Comparison of ENCODE assay signal across 38 mouse cellular contexts in genomic region chr3:60111135-60111710, GRCm38 (mm10). TPM values are rescaled to one million over a fixed set of nuclear protein-coding genes. Genes with fewer than 3 reads are reported as not detected.
DNase-seq lines count a peak whose midpoint lies in the region; ATAC-seq lines count a peak whose summit lies in the region.
"Had no signal": no experiment of that assay in that cellular context is flagged by ENCODE, and none has a peak within 500 bp of the region (broad histone marks: within the 10 kb centered on the region; RNA-seq: fewer than 3 reads in every experiment).

No protein-coding gene starts in this region.

- H3K9me3 ChIP-seq in intestine, embryonic 16.5 days (ENCODE audit: control insufficient read depth, low read length) = no peaks in the 10 kb centered on the region
- H3K9me3 ChIP-seq in intestine, embryonic 15.5 days = no peaks in the 10 kb centered on the region
- H3K9me3 ChIP-seq: embryonic facial prominence, embryonic 12.5 days; forebrain, embryonic 10.5 days; forebrain, embryonic 15.5 days; G1E; hindbrain, embryonic 13.5 days; limb, embryonic 12.5 days; megakaryocyte, embryonic 14.5 days; midbrain, embryonic 13.5 days had no signal

- DNase-seq in adrenal gland, postnatal 36 days = peak; percentile 30 to 41
- DNase-seq in naive thymus-derived CD4-positive, alpha-beta T cell, adult 2 months (ENCODE audit: low read depth) = peak; percentile 4
- DNase-seq in left cerebral cortex, postnatal 10 days (ENCODE audit: extremely low spot score in 1 of 2, low spot score in 2 of 2) = no peak
- DNase-seq in B cell, adult 2 months = no peak
- DNase-seq: cerebellum, adult 9-10 months; cerebellum, postnatal 36 days; embryo, embryonic 11 days; gastrocnemius, adult 2 months; gastrocnemius, postnatal 36 days; heart, adult 18-20 months; heart, postnatal 36 days; kidney, adult 2 months; kidney, postnatal 14 days; layer of hippocampus, adult 9-11 months; liver, postnatal 0 days; lung, postnatal 36 days; right cerebral cortex, postnatal 25 days; spleen, adult 18-20 months; thymus, postnatal 14 days had no signal

- 0 out of 2 replicates have a peak, but pooled peaks have one; percentile 17 for ATAC-seq in intestine, embryonic 16.5 days
- no peak for ATAC-seq in intestine, embryonic 15.5 days
- ATAC-seq in activated CD4-positive, CD25-positive, alpha-beta regulatory T cell, adult 4 months = peak; percentile 54
- ATAC-seq: inflammation-experienced regulatory T-cells, adult 6 months; liver, embryonic 12.5 days; liver, postnatal 0 days; midbrain, embryonic 13.5 days had no signal

- H3K27me3 ChIP-seq in intestine, embryonic 16.5 days (replicated peaks; ENCODE audit: control insufficient read depth, insufficient read depth, low read length) = no peaks in the 10 kb centered on the region
- no peaks in the 10 kb centered on the region for H3K27me3 ChIP-seq in intestine, embryonic 15.5 days (replicated peaks)
- H3K27me3 ChIP-seq: embryonic facial prominence, embryonic 12.5 days; forebrain, embryonic 15.5 days; hindbrain, embryonic 13.5 days; limb, embryonic 12.5 days; liver, embryonic 12.5 days; megakaryocyte, embryonic 14.5 days; midbrain, embryonic 13.5 days had no signal

- no peak overlapping the region for H3K27ac ChIP-seq in intestine, embryonic 16.5 days (ENCODE audit: low read length)
- H3K27ac ChIP-seq in intestine, embryonic 15.5 days = no peak overlapping the region
- H3K27ac ChIP-seq: embryonic facial prominence, embryonic 12.5 days; forebrain, embryonic 10.5 days; forebrain, embryonic 15.5 days; gastrocnemius, adult 2 months; hindbrain, embryonic 13.5 days; limb, embryonic 12.5 days; liver, embryonic 12.5 days; midbrain, embryonic 13.5 days had no signal

- no peak overlapping the region for H3K4me3 ChIP-seq in intestine, embryonic 16.5 days (ENCODE audit: low read length)
- no peak overlapping the region for H3K4me3 ChIP-seq in intestine, embryonic 15.5 days (replicated peaks)
- H3K4me3 ChIP-seq: embryonic facial prominence, embryonic 12.5 days; forebrain, embryonic 10.5 days; forebrain, embryonic 15.5 days; gastrocnemius, adult 2 months; hindbrain, embryonic 13.5 days; limb, embryonic 12.5 days; liver, embryonic 12.5 days; megakaryocyte, embryonic 14.5 days; midbrain, embryonic 13.5 days had no signal

- H3K4me1 ChIP-seq in intestine, embryonic 16.5 days (ENCODE audit: control insufficient read depth, insufficient read depth, low read length) = no peaks in the 10 kb centered on the region
- H3K4me1 ChIP-seq in intestine, embryonic 15.5 days (replicated peaks) = no peaks in the 10 kb centered on the region
- H3K4me1 ChIP-seq: embryonic facial prominence, embryonic 12.5 days; forebrain, embryonic 10.5 days; forebrain, embryonic 15.5 days; hindbrain, embryonic 13.5 days; limb, embryonic 12.5 days; liver, embryonic 12.5 days; midbrain, embryonic 13.5 days had no signal

- intact Hi-C loops in left cerebral cortex, postnatal 10 days (cut with DNase I) = loop anchor here (5.0 to 10.0 kb wide), 4 partner anchors 239 to 1036 kb away; no protein-coding TSS in a partner anchor

- H3K9ac ChIP-seq in intestine, embryonic 16.5 days (ENCODE audit: low read depth, low read length) = peak overlapping the region; percentile 32; the same call in 1 of the 2 replicates
- no peak overlapping the region for H3K9ac ChIP-seq in intestine, embryonic 15.5 days
- H3K9ac ChIP-seq: embryonic facial prominence, embryonic 12.5 days; forebrain, embryonic 15.5 days; hindbrain, embryonic 13.5 days; limb, embryonic 12.5 days; liver, embryonic 12.5 days; liver, postnatal 0 days; midbrain, embryonic 13.5 days had no signal

- H3K36me3 ChIP-seq in intestine, embryonic 16.5 days (ENCODE audit: control insufficient read depth, insufficient read depth, low read length) = no peaks in the 10 kb centered on the region
- no peaks in the 10 kb centered on the region for H3K36me3 ChIP-seq in intestine, embryonic 15.5 days
- H3K36me3 ChIP-seq: embryonic facial prominence, embryonic 12.5 days; forebrain, embryonic 10.5 days; forebrain, embryonic 15.5 days; G1E; hindbrain, embryonic 13.5 days; limb, embryonic 12.5 days; liver, embryonic 12.5 days; midbrain, embryonic 13.5 days had no signal

- WGBS in intestine, embryonic 16.5 days = 86% methylated on average over 4 of the region's 4 CpGs
- 86% methylated on average over 4 of the region's 4 CpGs for WGBS in intestine, embryonic 15.5 days

- no peak overlapping the region for H3K4me2 ChIP-seq in intestine, embryonic 16.5 days (ENCODE audit: low read depth, low read length)
- H3K4me2 ChIP-seq in intestine, embryonic 15.5 days (replicated peaks) = no peak overlapping the region
- H3K4me2 ChIP-seq: embryonic facial prominence, embryonic 12.5 days; forebrain, embryonic 15.5 days; heart, embryonic 11.5 days; hindbrain, embryonic 13.5 days; limb, embryonic 12.5 days; liver, embryonic 12.5 days; midbrain, embryonic 13.5 days had no signal

RNA-seq across cellular contexts. Expression of gene Sucnr1, which starts 29.6 kb away (rescaled TPM):
- polyA plus RNA-seq in intestine, embryonic 16.5 days (2015; fragmentation: Nextera tagmentation; extraction: Ambion mirVana) = 0.47 and 0.70 TPM in 2 replicates
- 0.58 and 0.64 TPM in 2 replicates for polyA plus RNA-seq in intestine, embryonic 15.5 days (2015; fragmentation: Nextera tagmentation; extraction: Ambion mirVana)
- not detected for polyA plus RNA-seq in activated CD4-positive, CD25-positive, alpha-beta regulatory T cell, adult 4 months (2017; shearing (Covaris generic))
- total RNA-seq in adrenal gland, postnatal 36 days (2021) = 1 to 10 TPM in 1 of 2 experiments, under 1 TPM in 1; 0.53 to 1.6 TPM
- not detected for total RNA-seq in left cerebral cortex, postnatal 10 days (2021)
- total RNA-seq: G1E; gastrocnemius, adult 2 months; gastrocnemius, postnatal 36 days; heart, postnatal 36 days; left cerebral cortex, postnatal 25 days; neutrophil, adult 5-6 weeks had no signal
- polyA plus RNA-seq: C2C12; embryonic facial prominence, embryonic 12.5 days; forebrain, embryonic 10.5 days; forebrain, embryonic 15.5 days; G1E; heart, embryonic 11.5 days; hindbrain, embryonic 13.5 days; inflammation-experienced regulatory T-cells, adult 6 months; limb, embryonic 12.5 days; liver, embryonic 12.5 days; lung, embryonic 16.5 days; midbrain, embryonic 13.5 days; neural tube, embryonic 11.5 days had no signal

Comparison
In these comparisons a context has a peak if more than half of its experiments do, and no peak if none do; other contexts are left out.
1. DNase-seq: peak in adrenal gland, postnatal 36 days (2 of 2) and naive thymus-derived CD4-positive, alpha-beta T cell, adult 2 months (single experiment); none in left cerebral cortex, postnatal 10 days (0 of 2) and B cell, adult 2 months (0 of 2).